Mouse (Mus musculus) kidney, postnatal 0 days (tissue): Measurements from ENCODE around the gene Gm10717. TPM values are rescaled to one million over a fixed set of nuclear protein-coding genes. Genes with fewer than 3 reads are reported as not detected.
A peak's percentile ranks its signal among the peaks of the same experiment; 100 is the strongest.
"Not testable (repeated sequence)": the region's sequence is repeated elsewhere in the genome, so short reads cannot be mapped to it uniquely, and the experiment has no call there.

ENCODE experiments used
- ATAC-seq: fragments of 200-750 bp; cut with Nextera tagmentation; replicated peaks from 2 replicates; pipeline ENCODE4 v1.8.0; 2017; ENCODE audit warnings: low read depth, moderate number of reproducible peaks, moderate TSS enrichment, moderate library complexity; ENCODE audit not compliant: low FRiP score
- DNase-seq: peaks from one replicate; pipeline ENCODE4 v3.0.0-alpha.2; 2016; ENCODE audit warnings: low spot score
- H3K27ac ChIP-seq: fragments of 300-500 bp; sonication (generic); 2 replicates; pipeline ENCODE4 v1.5.1; 2014; ENCODE audit warnings: mild to moderate bottlenecking
- H3K27me3 ChIP-seq: fragments of 300-500 bp; sonication (generic); 2 replicates; pipeline ENCODE4 v1.6.1; 2014; ENCODE audit warnings: low read length, mixed read lengths; ENCODE audit not compliant: insufficient read depth
- H3K36me3 ChIP-seq: fragments of 300-500 bp; sonication (generic); 2 replicates; pipeline ENCODE4 v1.6.1; 2014; ENCODE audit warnings: low read length, mixed read lengths; ENCODE audit not compliant: insufficient read depth
- H3K4me1 ChIP-seq: fragments of 300-500 bp; sonication (generic); replicated peaks from 2 replicates; pipeline ENCODE4 v1.6.1; 2014; ENCODE audit warnings: antibody characterized with exemption, low read length, mixed read lengths; ENCODE audit not compliant: insufficient read depth
- H3K4me2 ChIP-seq: fragments of 300-500 bp; sonication (generic); 2 replicates; pipeline ENCODE4 v1.6.1; 2014; ENCODE audit warnings: mild to moderate bottlenecking, low read length, moderate library complexity, mixed read lengths
- H3K4me3 ChIP-seq: fragments of 300-500 bp; sonication (generic); replicated peaks from 2 replicates; pipeline ENCODE4 v1.5.1; 2014; ENCODE audit warnings: low read depth, low read length
- H3K9ac ChIP-seq: fragments of 300-500 bp; sonication (generic); 2 replicates; pipeline ENCODE4 v1.6.1; 2014; ENCODE audit warnings: low read depth, low read length
- H3K9me3 ChIP-seq: fragments of 300-500 bp; sonication (generic); replicated peaks from 2 replicates; pipeline ENCODE4 v1.6.1; 2016; ENCODE audit warnings: low read length, inconsistent platforms, mixed read lengths
- WGBS: fragments of 180-500 bp; shearing (Covaris S2); extraction: QIAGEN DNeasy Blood & Tissue Kit; methylation state at CpG from one replicate; pipeline ENCODE4 v1.1.7; 2014; 5-methylcytosine and 5-hydroxymethylcytosine counted together
- polyA plus RNA-seq: library from polyadenylated mRNA; unstranded; fragments of >200 nt; fragmentation: Nextera tagmentation; extraction: Ambion mirVana; gene quantifications from 2 replicates; pipeline ENCODE4 v1.2.1, GENCODE M21; 2015

Gm10717 gene
- polyA plus RNA-seq, result 0.29 TPM in 1 of 2 replicates, not detected in the other

GRCm38 (mm10) chr9:3024912-3025467 is at the start of gene Gm10717:
TSS of gene Gm10717 (plus strand) at chr9:3025417.
- DNase-seq, H3K36me3 ChIP-seq, H3K27me3 ChIP-seq, ATAC-seq, H3K4me2 ChIP-seq, H3K9ac ChIP-seq, H3K9me3 ChIP-seq, H3K4me3 ChIP-seq, H3K4me1 ChIP-seq, H3K27ac ChIP-seq: not testable (repeated sequence)
- 73% methylated on average over 12 of the region's 12 CpGs for WGBS

- H3K27me3 ChIP-seq, H3K4me2 ChIP-seq, H3K9ac ChIP-seq, H3K36me3 ChIP-seq, H3K4me1 ChIP-seq, H3K9me3 ChIP-seq, ATAC-seq, H3K4me3 ChIP-seq, H3K27ac ChIP-seq: not testable (repeated sequence)
- DNase-seq, result peak; percentile 7
- WGBS, result 72% methylated on average over 12 of the region's 12 CpGs
Observed at GRCm38 (mm10) chr9:3000445-3000972, 24.7 kb upstream of the Gm10717 start, which contains the start of gene Gm10722. TSS of gene Gm10722 (plus strand) at chr9:3000922.

DNA sequence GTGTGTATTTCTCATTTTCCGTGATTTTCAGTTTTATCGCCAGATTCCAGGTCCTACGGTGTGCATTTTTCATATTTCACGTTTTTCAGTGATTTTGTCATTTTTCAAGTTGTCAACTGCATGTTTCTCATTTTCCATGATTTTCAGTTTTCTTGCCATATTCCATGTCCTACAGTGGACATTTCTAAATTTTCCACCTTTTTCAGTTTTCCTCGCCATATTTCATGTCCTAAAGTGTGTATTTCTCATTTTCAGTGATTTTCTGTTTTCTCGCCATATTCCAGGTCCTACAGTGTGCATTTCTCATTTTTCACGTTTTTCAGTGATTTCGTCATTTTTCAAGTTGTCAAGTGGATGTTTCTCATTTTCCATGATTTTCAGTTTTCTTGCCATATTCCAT is 24.2 kb upstream of the Gm10717 start:
- 66% methylated on average over 8 of the region's 8 CpGs for WGBS

DNA sequence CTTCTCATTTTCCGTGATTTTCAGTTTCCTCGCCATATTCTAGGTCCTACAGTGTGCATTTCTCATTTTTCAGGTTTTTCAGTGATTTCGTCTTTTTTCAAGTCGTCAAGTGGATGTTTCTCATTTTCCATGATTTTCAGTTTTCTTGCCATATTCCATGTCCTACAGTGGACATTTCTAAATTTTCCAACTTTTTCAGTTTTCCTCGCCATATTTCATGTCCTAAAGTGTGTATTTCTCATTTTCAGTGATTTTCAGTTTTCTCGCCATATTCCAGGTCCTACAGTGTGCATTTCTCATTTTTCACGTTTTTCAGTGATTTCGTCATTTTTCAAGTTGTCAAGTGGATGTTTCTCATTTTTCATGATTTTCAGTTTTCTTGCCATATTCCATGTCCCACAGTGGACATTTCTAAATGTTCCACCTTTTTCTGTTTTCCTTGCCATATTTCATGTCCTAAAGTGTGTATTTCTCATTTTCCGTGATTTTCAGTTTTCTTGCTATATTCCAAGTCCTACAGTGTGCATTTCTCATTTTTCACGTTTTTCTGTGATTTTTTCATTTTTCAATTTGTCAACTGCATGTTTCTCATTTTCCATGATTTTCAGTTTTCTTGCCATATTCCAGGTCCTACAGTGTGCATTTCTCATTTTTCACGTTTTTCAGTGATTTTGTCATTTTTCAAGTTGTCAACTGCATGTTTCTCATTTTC is 23.1 kb upstream of the Gm10717 start:
- ATAC-seq (peak; percentile 83), DNase-seq (peak; percentile 3)
- H3K4me1 ChIP-seq, H3K4me2 ChIP-seq, H3K9me3 ChIP-seq, H3K4me3 ChIP-seq, H3K27ac ChIP-seq, H3K36me3 ChIP-seq, H3K27me3 ChIP-seq, H3K9ac ChIP-seq: not testable (repeated sequence)
- 62% methylated on average over 8 of the region's 11 CpGs for WGBS

More for the DNA sequence above, 24.2 kb upstream of the Gm10717 start:
- not testable (repeated sequence) for ATAC-seq, H3K36me3 ChIP-seq, H3K4me2 ChIP-seq, H3K27ac ChIP-seq, H3K27me3 ChIP-seq, H3K9me3 ChIP-seq, H3K4me3 ChIP-seq, H3K9ac ChIP-seq, DNase-seq, H3K4me1 ChIP-seq

DNA sequence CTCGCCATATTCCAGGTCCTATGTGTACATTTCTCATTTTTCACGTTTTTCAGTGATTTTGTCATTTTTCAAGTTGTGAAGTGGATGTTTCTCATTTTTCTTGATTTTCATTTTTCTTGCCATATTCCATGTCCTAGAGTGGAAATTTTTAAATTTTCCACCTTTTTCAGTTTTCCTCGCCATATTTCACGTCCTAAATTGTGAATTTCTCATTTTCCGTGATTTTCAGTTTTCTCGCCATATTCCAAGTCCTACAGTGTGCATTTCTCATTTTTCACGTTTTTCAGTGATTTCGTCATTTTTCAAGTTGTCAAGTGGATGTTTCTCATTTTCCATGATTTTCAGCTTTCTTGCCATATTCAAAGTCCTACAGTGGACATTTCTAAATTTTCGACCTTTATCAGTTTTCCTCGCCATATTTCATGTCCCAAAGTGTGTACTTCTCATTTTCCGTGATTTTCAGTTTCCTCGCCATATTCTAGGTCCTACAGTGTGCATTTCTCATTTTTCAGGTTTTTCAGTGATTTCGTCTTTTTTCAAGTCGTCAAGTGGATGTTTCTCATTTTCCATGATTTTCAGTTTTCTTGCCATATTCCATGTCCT is 22.3 kb upstream of the Gm10717 start, which contains the start of gene Gm11168:
Gm11168 (plus strand) TSS at position 553 of the 603 bp plus-strand sequence.
- H3K36me3 ChIP-seq, H3K4me3 ChIP-seq, H3K9me3 ChIP-seq, ATAC-seq, H3K4me2 ChIP-seq, H3K9ac ChIP-seq, DNase-seq, H3K27ac ChIP-seq, H3K27me3 ChIP-seq, H3K4me1 ChIP-seq: not testable (repeated sequence)
- 68% methylated on average over 6 of the region's 14 CpGs for WGBS

GRCm38 (mm10) chr9:3006179-3006578 is 19.0 kb upstream of the Gm10717 start:
- not testable (repeated sequence) for H3K4me2 ChIP-seq, H3K9me3 ChIP-seq, DNase-seq, H3K36me3 ChIP-seq, H3K27me3 ChIP-seq, ATAC-seq, H3K9ac ChIP-seq, H3K4me3 ChIP-seq, H3K4me1 ChIP-seq, H3K27ac ChIP-seq
- WGBS, result 80% methylated on average over 1 of the region's 5 CpGs

DNA sequence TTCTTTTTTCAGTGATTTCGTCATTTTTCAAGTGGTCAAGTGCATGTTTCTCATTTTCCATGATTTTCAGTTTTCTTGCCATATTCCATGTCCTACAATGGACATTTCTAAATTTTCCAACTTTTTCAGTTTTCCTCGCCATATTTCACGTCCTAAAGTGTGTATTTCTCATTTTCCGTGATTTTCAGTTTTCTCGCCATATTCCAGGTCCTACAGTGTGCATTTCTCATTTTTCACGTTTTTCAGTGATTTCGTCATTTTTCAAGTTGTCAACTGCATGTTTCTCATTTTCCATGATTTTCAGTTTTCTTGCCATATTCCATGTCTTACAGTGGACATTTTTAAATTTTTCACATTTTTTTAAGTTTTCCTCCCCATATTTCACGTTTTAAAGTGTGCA is 18.6 kb upstream of the Gm10717 start:
- H3K4me2 ChIP-seq, H3K4me3 ChIP-seq, H3K27me3 ChIP-seq, DNase-seq, H3K9ac ChIP-seq, H3K36me3 ChIP-seq, H3K27ac ChIP-seq, H3K4me1 ChIP-seq, H3K9me3 ChIP-seq: not testable (repeated sequence)
- WGBS, result 78% methylated on average over 8 of the region's 8 CpGs
- ATAC-seq, result peak; percentile 72

DNA sequence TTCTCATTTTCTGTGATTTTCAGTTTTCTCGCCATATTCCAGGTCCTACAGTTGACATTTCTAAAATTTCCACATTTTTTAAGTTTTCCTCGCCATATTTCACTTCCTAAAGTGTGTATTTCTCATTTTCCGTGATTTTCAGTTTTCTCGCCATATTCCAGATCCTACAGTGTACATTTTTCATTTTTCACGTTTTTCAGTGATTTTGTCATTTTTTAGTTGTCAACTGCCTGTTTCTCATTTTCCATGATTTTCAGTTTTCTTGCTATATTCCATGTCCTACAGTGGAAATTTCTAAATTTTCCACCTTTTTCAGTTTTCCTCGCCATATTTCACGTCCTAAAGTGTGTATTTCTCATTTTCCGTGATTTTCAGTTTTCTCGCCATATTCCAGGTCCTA is 17.9 kb upstream of the Gm10717 start:
- H3K4me3 ChIP-seq, H3K9ac ChIP-seq, H3K4me1 ChIP-seq, H3K4me2 ChIP-seq, H3K9me3 ChIP-seq, H3K27ac ChIP-seq, H3K36me3 ChIP-seq, H3K27me3 ChIP-seq: not testable (repeated sequence)
- 0 out of 2 replicates have a peak, but pooled peaks have one; percentile 20 for ATAC-seq
- 76% methylated on average over 6 of the region's 9 CpGs for WGBS
- peak; percentile 16 for DNase-seq

- H3K27me3 ChIP-seq, H3K9me3 ChIP-seq, H3K27ac ChIP-seq, H3K4me2 ChIP-seq, DNase-seq, H3K36me3 ChIP-seq, H3K9ac ChIP-seq, H3K4me3 ChIP-seq, H3K4me1 ChIP-seq: not testable (repeated sequence)
- WGBS, result no CpG with 5 or more reads among the region's 5 CpGs
- ATAC-seq, result peak; percentile 51
Observed at GRCm38 (mm10) chr9:3009331-3009730, 15.9 kb upstream of the Gm10717 start.
